Mouse (Mus musculus) gastrocnemius, adult 2 months (tissue): ENCODE measurements at regions not wholly inside any gene's neighbourhood (a gene's known extent, or its start where the extent isn't known, plus 50 kb on each side); places are given as distances from the start of the nearest gene placed in this dataset.
A peak's percentile ranks its signal among the peaks of the same experiment; 100 is the strongest.

Experiments used
- DNase-seq: peaks from one replicate; pipeline ENCODE4 v3.0.0; 2022
- H3K27ac ChIP-seq: fragments of 200-600 bp; 2 replicates; pipeline ENCODE4 v1.8.1; 2022; ENCODE audit warnings: mild to moderate bottlenecking
- H3K4me3 ChIP-seq: fragments of 200-600 bp; 2 replicates; pipeline ENCODE4 v1.8.1; 2022; ENCODE audit warnings: mild to moderate bottlenecking, moderate library complexity
- CTCF ChIP-seq: fragments of 200-600 bp; IDR thresholded peaks from 2 replicates; pipeline ENCODE4 v1.8.1; 2022; ENCODE audit warnings: antibody characterized with exemption, mild to moderate bottlenecking, moderate library complexity
- intact Hi-C: fragments of 180-260 bp; cut with DNase I; formaldehyde crosslinking; loops from one replicate; pipeline ENCODE4 v1.15.1; 2025

DNA sequence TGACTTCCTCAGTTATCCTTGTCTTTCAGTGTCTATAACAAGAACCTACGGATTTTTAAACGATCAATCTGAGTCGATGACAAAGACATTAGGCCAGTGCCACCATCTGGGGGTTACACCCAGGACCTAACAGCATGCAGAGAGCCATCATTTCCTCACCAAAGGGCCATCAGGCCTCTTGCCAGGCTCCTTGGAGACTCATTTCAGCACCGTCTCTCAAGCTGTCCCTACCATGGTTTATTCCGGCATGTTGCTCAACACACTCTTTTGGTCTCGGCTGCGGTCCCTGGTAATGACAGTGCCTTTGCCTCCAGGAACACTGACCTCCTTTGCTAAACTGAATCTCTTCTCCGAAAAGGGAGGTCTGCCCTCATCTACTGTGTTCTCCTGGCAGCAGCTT is 144.4 kb upstream of the Gm15217 start:
- Histone ChIP-seq H3K27ac (no peak overlapping the region), H3K4me3 (no peak overlapping the region)
- intact Hi-C loops: no loop called here
- no peak for TF ChIP-seq CTCF
- peak; percentile 55 for DNase-seq

DNA sequence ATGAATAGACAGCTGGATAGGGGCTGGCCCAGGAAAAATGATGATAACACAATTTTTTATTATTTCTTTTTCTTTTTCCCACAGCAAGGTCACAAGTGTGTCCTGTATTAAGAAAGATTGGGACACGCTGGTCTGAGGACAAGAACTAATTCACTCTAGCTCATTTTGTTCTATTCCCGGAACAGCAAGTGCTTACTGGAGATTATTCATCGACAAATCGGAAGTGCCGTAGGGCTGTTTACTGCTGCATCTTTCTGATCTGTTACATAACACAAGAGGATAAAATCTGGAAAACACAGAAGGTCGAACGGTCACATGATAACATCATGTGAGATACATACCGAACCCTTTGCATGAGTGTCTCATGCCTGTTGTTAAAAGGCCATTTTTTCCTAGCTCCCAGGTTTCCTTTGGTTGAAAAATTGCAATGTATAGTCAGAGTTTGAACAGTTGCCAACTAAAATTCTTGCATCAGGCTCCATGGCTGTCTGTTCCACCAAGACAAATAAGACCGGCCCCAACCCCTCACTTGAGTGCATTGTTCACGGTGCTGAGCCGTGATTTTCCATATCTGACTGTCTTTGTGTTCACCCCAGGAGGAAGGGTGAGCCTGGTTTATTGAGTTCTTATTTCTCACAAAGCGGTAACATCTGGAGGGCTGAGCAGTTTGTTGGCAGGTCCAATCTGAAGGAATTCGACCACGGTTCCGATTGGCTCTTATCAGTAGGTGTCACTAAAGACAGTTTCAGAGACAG is 139.0 kb upstream of the Gm15217 start:
- H3K4me3 ChIP-seq: no peak overlapping the region
- no peak for DNase-seq
- intact Hi-C loops: no loop called here
- H3K27ac ChIP-seq: peak overlapping the region; percentile 35; the same call in 1 of the 2 replicates
- TF ChIP-seq CTCF: peak; percentile 3; the same call in 1 of the 2 replicates

GRCm38 (mm10) chr14:46240896-46241295 is 138.3 kb upstream of the Gm15217 start:
- Histone ChIP-seq H3K27ac (no peak overlapping the region), H3K4me3 (no peak overlapping the region)
- intact Hi-C loops: no loop called here
- DNase-seq: no peak
- no peak for TF ChIP-seq CTCF

- no peak for DNase-seq
- H3K4me3 ChIP-seq: no peak overlapping the region
- no peak overlapping the region for H3K27ac ChIP-seq
- no peak for TF ChIP-seq CTCF
- intact Hi-C loops: no loop called here
Measured at GRCm38 (mm10) chr14:46247491-46248484, 131.4 kb upstream of the Gm15217 start.

- no peak overlapping the region for H3K27ac ChIP-seq
- no peak for TF ChIP-seq CTCF
- H3K4me3 ChIP-seq: no peak overlapping the region
- no peak for DNase-seq
- intact Hi-C loops: no loop called here
Measured at GRCm38 (mm10) chr14:46249141-46249540, 130.1 kb upstream of the Gm15217 start.

GRCm38 (mm10) chr14:46255261-46255660 is 124.0 kb upstream of the Gm15217 start:
- TF ChIP-seq CTCF: no peak
- intact Hi-C loops: no loop called here
- H3K27ac ChIP-seq: no peak overlapping the region
- H3K4me3 ChIP-seq: no peak overlapping the region
- no peak for DNase-seq

- intact Hi-C loops: no loop called here
- H3K4me3 ChIP-seq: no peak overlapping the region
Measured at GRCm38 (mm10) chr14:46256336-46256735, 122.9 kb upstream of the Gm15217 start.

DNA sequence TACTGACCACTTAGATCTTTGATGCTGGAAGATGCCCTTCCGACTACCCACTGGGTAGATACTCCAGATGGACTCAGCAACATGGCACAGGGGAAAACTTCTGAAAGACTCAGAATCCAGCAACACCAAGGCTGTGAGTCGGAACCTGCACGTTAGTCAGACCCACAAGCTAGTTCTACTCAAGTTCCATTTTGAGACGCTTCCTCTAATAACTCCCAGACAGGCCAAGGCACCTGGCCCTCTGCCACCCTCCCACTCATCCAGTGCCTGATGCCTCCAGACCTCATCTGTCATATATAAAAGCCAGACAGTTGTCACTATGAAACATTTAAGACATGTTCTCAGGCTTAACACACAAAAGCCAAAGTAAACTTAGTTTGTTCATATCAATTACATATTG is 121.9 kb upstream of the Gm15217 start:
- DNase-seq: peak; percentile 34
- Histone ChIP-seq H3K27ac (no peak overlapping the region), H3K4me3 (no peak overlapping the region)
- TF ChIP-seq CTCF: no peak
- intact Hi-C loops: no loop called here

More at GRCm38 (mm10) chr14:46256336-46256735, 122.9 kb upstream of the Gm15217 start:
- H3K27ac ChIP-seq: no peak overlapping the region
- no peak for TF ChIP-seq CTCF
- DNase-seq: no peak

DNA sequence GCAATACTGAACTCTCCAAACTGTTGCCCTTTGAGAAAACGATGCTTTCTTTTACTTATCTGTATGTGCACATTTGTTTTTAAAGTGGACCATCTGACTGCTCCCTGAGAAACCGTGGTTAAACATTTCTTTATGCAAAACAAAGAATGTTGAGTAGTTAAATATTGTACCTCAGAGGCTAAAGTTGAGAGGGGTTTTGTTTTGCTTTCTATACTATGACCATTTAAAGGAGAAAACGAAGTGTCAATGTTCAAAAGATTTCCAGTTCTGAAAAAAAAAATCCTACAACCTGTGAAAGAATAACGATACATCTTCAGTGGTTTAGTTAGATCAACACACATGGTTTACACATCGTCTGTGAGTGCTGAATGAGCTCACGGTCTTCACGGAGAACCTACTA is 120.7 kb upstream of the Gm15217 start:
- intact Hi-C loops: no loop called here
- TF ChIP-seq CTCF: no peak
- H3K27ac ChIP-seq: no peak overlapping the region
- DNase-seq: no peak
- no peak overlapping the region for H3K4me3 ChIP-seq

DNA sequence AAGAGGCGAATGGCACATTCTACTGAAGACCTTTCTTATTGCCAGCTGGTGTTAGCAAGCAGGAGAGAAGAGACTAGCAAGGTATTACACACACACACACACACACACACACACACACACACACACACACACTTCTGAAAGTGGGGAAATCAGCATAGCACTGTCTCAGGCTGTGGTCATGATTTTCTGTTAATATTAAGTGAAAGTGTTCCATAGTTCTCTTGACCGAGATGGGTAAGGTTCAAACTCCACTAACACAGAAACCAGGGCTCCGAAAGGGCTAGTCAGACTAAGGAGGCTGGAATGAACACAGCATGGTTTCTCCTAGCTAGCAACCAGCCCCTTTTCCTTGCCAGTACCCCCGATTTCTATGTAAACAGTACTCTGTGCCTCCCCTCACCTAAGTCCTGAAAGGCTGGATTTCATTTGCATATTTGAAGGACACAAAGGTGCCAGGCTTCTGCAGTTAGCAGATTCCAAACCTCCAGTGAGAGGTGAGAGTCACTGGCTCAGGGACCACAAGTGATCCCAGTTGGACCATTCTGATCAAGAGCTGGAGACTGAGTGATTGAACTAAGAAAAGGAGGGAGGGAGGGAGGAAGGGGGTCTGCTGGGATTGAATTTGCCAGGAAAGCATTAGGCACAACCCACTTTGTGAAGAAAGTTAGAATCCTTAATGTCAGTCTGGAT is 118.8 kb upstream of the Gm15217 start:
- intact Hi-C loops: no loop called here
- no peak for TF ChIP-seq CTCF
- H3K4me3 ChIP-seq: no peak overlapping the region
- no peak overlapping the region for H3K27ac ChIP-seq
- DNase-seq: no peak

GRCm38 (mm10) chr14:46275455-46275854 is 103.8 kb upstream of the Gm15217 start:
- intact Hi-C loops: no loop called here
- Histone ChIP-seq H3K4me3 (no peak overlapping the region), H3K27ac (no peak overlapping the region)
- no peak for TF ChIP-seq CTCF
- DNase-seq: no peak

DNA sequence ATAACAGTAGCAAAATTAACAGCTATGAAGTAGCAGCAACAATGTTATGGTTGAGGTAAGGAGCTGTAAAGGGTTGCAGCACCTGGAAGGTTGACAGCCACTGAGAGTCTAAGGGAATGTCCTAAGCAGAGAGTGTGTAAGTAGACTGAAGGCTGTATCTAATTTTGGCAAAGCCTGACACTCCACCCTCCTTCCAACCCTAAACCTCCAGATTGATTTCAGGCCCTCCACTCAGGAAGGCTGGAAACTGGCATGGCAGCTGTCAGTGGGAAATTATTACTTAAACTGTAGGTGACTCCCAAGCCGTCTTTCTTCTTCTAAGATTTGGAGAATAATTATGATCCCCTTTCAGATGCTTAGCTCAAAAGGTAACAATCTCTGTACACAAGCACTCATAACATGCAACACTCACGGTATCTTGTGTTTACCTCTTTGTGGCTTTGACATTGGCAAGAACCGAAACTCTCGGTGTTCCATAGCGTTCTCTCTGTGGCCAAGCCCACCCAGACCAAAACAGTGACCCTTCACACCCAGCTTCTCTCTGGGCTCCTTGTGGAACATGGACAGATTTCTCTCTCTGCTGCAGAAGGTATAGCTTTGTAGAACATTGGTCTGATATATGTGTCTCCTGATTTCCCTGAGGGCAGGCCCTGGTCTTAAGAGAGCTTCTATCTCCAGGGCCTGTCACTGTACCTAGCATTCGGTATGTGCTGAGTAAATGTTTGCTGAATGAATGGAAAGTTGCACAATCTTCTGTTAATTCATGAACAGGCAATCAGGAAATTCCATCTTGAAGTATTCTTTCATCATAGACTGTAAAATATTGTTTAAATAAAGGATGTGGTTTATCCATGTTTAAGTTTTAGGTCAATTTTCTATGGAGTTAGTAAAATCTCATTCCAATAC is 102.0 kb upstream of the Gm15217 start:
- DNase-seq: no peak
- TF ChIP-seq CTCF: no peak
- no peak overlapping the region for H3K4me3 ChIP-seq
- no peak overlapping the region for H3K27ac ChIP-seq
- intact Hi-C loops: no loop called here
